In the genomic region with DNA sequence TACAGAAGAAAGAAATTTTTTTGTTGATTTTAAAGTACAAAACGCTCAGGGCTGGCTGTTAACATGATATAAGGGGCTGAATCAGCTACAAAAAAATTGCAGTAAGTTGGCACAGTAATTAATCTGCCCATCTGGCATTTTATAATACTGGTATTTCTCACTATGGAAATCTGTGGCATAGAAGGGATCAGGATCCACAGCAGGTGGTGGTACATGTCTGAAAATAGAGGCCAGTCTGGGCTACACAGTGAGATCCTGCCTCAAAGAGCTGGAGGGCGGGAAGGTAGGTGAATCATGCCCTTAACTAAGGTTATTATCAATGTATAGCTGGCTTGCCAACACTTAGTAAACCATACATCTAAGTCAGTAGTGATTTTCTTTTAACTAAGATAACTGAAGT, we compare ENCODE assay signal across 16 mouse cellular contexts. TPM values are rescaled to one million over a fixed set of nuclear protein-coding genes. Genes with fewer than 3 reads are reported as not detected.
DNase-seq lines count a peak whose midpoint lies in the region; ATAC-seq and TF ChIP-seq lines count a peak whose summit lies in the region.
"Had no signal": no experiment of that assay in that cellular context is flagged by ENCODE, and none has a peak within 500 bp of the region (broad histone marks: within the 10 kb centered on the region; RNA-seq: fewer than 3 reads in every experiment).

No protein-coding gene starts in this region.

- ATAC-seq in kidney, embryonic 16.5 days (ENCODE audit: low FRiP score, low TSS enrichment), result no peak
- ATAC-seq: inflammation-experienced regulatory T-cells, adult 6 months had no signal

- no peak for TF ChIP-seq CTCF in layer of hippocampus, adult 2 months (conservative IDR thresholded peaks at IDR 0.05)

- H3K9ac ChIP-seq in kidney, embryonic 16.5 days (replicated peaks; ENCODE audit: low read length), result no peak overlapping the region
- H3K9ac ChIP-seq: embryonic facial prominence, embryonic 13.5 days; midbrain, embryonic 12.5 days had no signal

- H3K4me2 ChIP-seq in kidney, embryonic 16.5 days (replicated peaks; ENCODE audit: low read depth, low read length), result no peak overlapping the region
- H3K4me2 ChIP-seq: embryonic facial prominence, embryonic 13.5 days; midbrain, embryonic 12.5 days had no signal

- 70% methylated on average over 2 of the region's 2 CpGs for WGBS in kidney, embryonic 16.5 days

- peaks cover 21% of the 10 kb centered on the region; the same call in 1 of the 2 replicates for H3K4me1 ChIP-seq in kidney, embryonic 16.5 days (ENCODE audit: insufficient read depth, low read length)

- peak overlapping the region; percentile 63 for H3K27ac ChIP-seq in layer of hippocampus, adult 2 months
- H3K27ac ChIP-seq in kidney, embryonic 16.5 days (ENCODE audit: low read length), result no peak overlapping the region
- H3K27ac ChIP-seq: embryonic facial prominence, embryonic 13.5 days; midbrain, embryonic 12.5 days had no signal

- peak; percentile 27 for DNase-seq in cerebellum, adult 11-12 months
- no peak for DNase-seq in cerebellum, postnatal 4 days (ENCODE audit: low spot score in 2 of 2)
- peak; percentile 38 to 70 for DNase-seq in layer of hippocampus, adult 2 months (ENCODE audit: low spot score in 2 of 2)
- DNase-seq in layer of hippocampus, adult 9-10 months (ENCODE audit: low spot score), result no peak
- DNase-seq in cerebellum, postnatal 10 days, result peak; percentile 24 to 57
- DNase-seq in retina, postnatal 1 day, result peak; percentile 13
- no peak for DNase-seq in urinary bladder, postnatal 4 days (ENCODE audit: low spot score in 2 of 2)
- DNase-seq: adrenal gland, postnatal 36 days; kidney, adult 9 months; liver; lung, adult 18-20 months; lung, postnatal 4 days had no signal

- no peaks in the 10 kb centered on the region for H3K27me3 ChIP-seq in kidney, embryonic 16.5 days (ENCODE audit: insufficient read depth, low read length)
- H3K27me3 ChIP-seq: embryonic facial prominence, embryonic 13.5 days; midbrain, embryonic 12.5 days had no signal

- no peak overlapping the region for H3K4me3 ChIP-seq in layer of hippocampus, adult 2 months
- no peak overlapping the region for H3K4me3 ChIP-seq in kidney, embryonic 16.5 days (ENCODE audit: low read length)
- H3K4me3 ChIP-seq: embryonic facial prominence, embryonic 13.5 days; midbrain, embryonic 12.5 days had no signal

- no peaks in the 10 kb centered on the region for H3K9me3 ChIP-seq in kidney, embryonic 16.5 days (ENCODE audit: low read length)
- H3K9me3 ChIP-seq: embryonic facial prominence, embryonic 13.5 days; midbrain, embryonic 12.5 days had no signal

- peaks cover 40% of the 10 kb centered on the region for H3K36me3 ChIP-seq in kidney, embryonic 16.5 days (ENCODE audit: insufficient read depth, low read length)

RNA-seq across cellular contexts. Expression of gene Yap1, which starts 47.0 kb away (rescaled TPM):
- total RNA-seq in layer of hippocampus, adult 2 months (2021), result 10 to 100 TPM; 15.7 to 17.7 TPM
- polyA plus RNA-seq in kidney, embryonic 16.5 days (2015; fragmentation: Nextera tagmentation; extraction: Ambion mirVana), result 35.7 and 37.1 TPM in 2 replicates
- polyA plus RNA-seq: inflammation-experienced regulatory T-cells, adult 6 months had no signal

Comparison
In these comparisons a context has a peak if more than half of its experiments do, and no peak if none do; other contexts are left out.
1. DNase-seq: peak in cerebellum, adult 11-12 months (single experiment), layer of hippocampus, adult 2 months (2 of 2), cerebellum, postnatal 10 days (2 of 2) and retina, postnatal 1 day (single experiment); none in cerebellum, postnatal 4 days (0 of 2), layer of hippocampus, adult 9-10 months (single experiment) and urinary bladder, postnatal 4 days (0 of 2).